Comparison of ENCODE assay signal across 17 mouse cellular contexts in genomic region chr9:35411975-35412374, GRCm38 (mm10). TPM values are rescaled to one million over a fixed set of nuclear protein-coding genes. Genes with fewer than 3 reads are reported as not detected.
DNase-seq lines count a peak whose midpoint lies in the region; ATAC-seq lines count a peak whose summit lies in the region.
"Had no signal": no experiment of that assay in that cellular context is flagged by ENCODE, and none has a peak within 500 bp of the region (broad histone marks: within the 10 kb centered on the region; RNA-seq: fewer than 3 reads in every experiment).

No protein-coding gene starts in this region.

- peaks cover 25% of the 10 kb centered on the region for H3K27me3 ChIP-seq in midbrain, embryonic 12.5 days
- H3K27me3 ChIP-seq in midbrain, embryonic 11.5 days (ENCODE audit: control insufficient read depth, insufficient read depth, low read length), result no peaks in the 10 kb centered on the region
- H3K27me3 ChIP-seq in embryonic facial prominence, embryonic 14.5 days (replicated peaks; ENCODE audit: control insufficient read depth, insufficient read depth, low read length), result no peaks in the 10 kb centered on the region
- no peaks in the 10 kb centered on the region for H3K27me3 ChIP-seq in forebrain, embryonic 16.5 days (replicated peaks; ENCODE audit: control insufficient read depth, insufficient read depth, low read length)
- H3K27me3 ChIP-seq in heart, embryonic 11.5 days (ENCODE audit: control insufficient read depth, insufficient read depth, low read length), result no peaks in the 10 kb centered on the region

- H3K36me3 ChIP-seq in midbrain, embryonic 12.5 days, result no peaks in the 10 kb centered on the region
- H3K36me3 ChIP-seq in midbrain, embryonic 11.5 days (ENCODE audit: control insufficient read depth, insufficient read depth, low read length), result no peaks in the 10 kb centered on the region
- H3K36me3 ChIP-seq in embryonic facial prominence, embryonic 14.5 days (ENCODE audit: control insufficient read depth, insufficient read depth, low read length), result no peaks in the 10 kb centered on the region
- H3K36me3 ChIP-seq in forebrain, embryonic 16.5 days (ENCODE audit: control insufficient read depth, insufficient read depth), result no peaks in the 10 kb centered on the region
- H3K36me3 ChIP-seq in heart, embryonic 11.5 days (ENCODE audit: control insufficient read depth, insufficient read depth, low read length), result no peaks in the 10 kb centered on the region
- H3K36me3 ChIP-seq: G1E had no signal

- H3K4me3 ChIP-seq in midbrain, embryonic 12.5 days, result no peak overlapping the region
- no peak overlapping the region for H3K4me3 ChIP-seq in midbrain, embryonic 11.5 days (ENCODE audit: low read depth, low read length)
- no peak overlapping the region for H3K4me3 ChIP-seq in embryonic facial prominence, embryonic 14.5 days (ENCODE audit: low read depth, low read length)
- H3K4me3 ChIP-seq in forebrain, embryonic 16.5 days (replicated peaks; ENCODE audit: low read length), result no peak overlapping the region
- H3K4me3 ChIP-seq in heart, embryonic 11.5 days (ENCODE audit: low read depth, low read length), result no peak overlapping the region
- H3K4me3 ChIP-seq: erythroblast, embryonic 14.5 days had no signal

- H3K9ac ChIP-seq in midbrain, embryonic 12.5 days (replicated peaks), result no peak overlapping the region
- no peak overlapping the region for H3K9ac ChIP-seq in midbrain, embryonic 11.5 days (ENCODE audit: low read length)
- no peak overlapping the region for H3K9ac ChIP-seq in embryonic facial prominence, embryonic 14.5 days (ENCODE audit: low read depth, low read length)
- H3K9ac ChIP-seq in forebrain, embryonic 16.5 days (replicated peaks; ENCODE audit: low read depth, low read length), result no peak overlapping the region
- no peak overlapping the region for H3K9ac ChIP-seq in heart, embryonic 11.5 days (ENCODE audit: low read depth, low read length)
- H3K9ac ChIP-seq: lung, embryonic 14.5 days had no signal

- H3K9me3 ChIP-seq in midbrain, embryonic 12.5 days, result no peaks in the 10 kb centered on the region
- H3K9me3 ChIP-seq in midbrain, embryonic 11.5 days (ENCODE audit: control insufficient read depth, low read length), result no peaks in the 10 kb centered on the region
- no peaks in the 10 kb centered on the region for H3K9me3 ChIP-seq in embryonic facial prominence, embryonic 14.5 days (ENCODE audit: control insufficient read depth, low read length)
- no peaks in the 10 kb centered on the region for H3K9me3 ChIP-seq in forebrain, embryonic 16.5 days (ENCODE audit: control insufficient read depth, low read length)
- H3K9me3 ChIP-seq in heart, embryonic 11.5 days (replicated peaks; ENCODE audit: control insufficient read depth, low read length), result no peaks in the 10 kb centered on the region
- H3K9me3 ChIP-seq: G1E had no signal

- ATAC-seq in midbrain, embryonic 12.5 days (ENCODE audit: low FRiP score, low read depth), result peak; percentile 27; the same call in 1 of the 2 replicates
- no peak for ATAC-seq in midbrain, embryonic 11.5 days (ENCODE audit: low FRiP score)
- ATAC-seq in embryonic facial prominence, embryonic 14.5 days (ENCODE audit: low read depth), result peak; percentile 65; the same call in 1 of the 2 replicates
- peak; percentile 58 for ATAC-seq in forebrain, embryonic 16.5 days
- no peak for ATAC-seq in heart, embryonic 11.5 days (replicated peaks; ENCODE audit: insufficient number of reproducible peaks, low FRiP score, low TSS enrichment)

- H3K27ac ChIP-seq in midbrain, embryonic 12.5 days (replicated peaks), result no peak overlapping the region
- H3K27ac ChIP-seq in midbrain, embryonic 11.5 days (ENCODE audit: low read depth, low read length), result no peak overlapping the region
- H3K27ac ChIP-seq in embryonic facial prominence, embryonic 14.5 days (replicated peaks; ENCODE audit: low read depth, low read length), result no peak overlapping the region
- peak overlapping the region; percentile 35 for H3K27ac ChIP-seq in forebrain, embryonic 16.5 days (ENCODE audit: low read length)
- H3K27ac ChIP-seq in heart, embryonic 11.5 days (ENCODE audit: low read depth, low read length), result no peak overlapping the region
- H3K27ac ChIP-seq: kidney, postnatal 0 days; macrophage had no signal

- WGBS in midbrain, embryonic 12.5 days, result 34% methylated on average over 7 of the region's 7 CpGs
- 37% methylated on average over 7 of the region's 7 CpGs for WGBS in midbrain, embryonic 11.5 days
- 48% methylated on average over 7 of the region's 7 CpGs for WGBS in embryonic facial prominence, embryonic 14.5 days
- WGBS in forebrain, embryonic 16.5 days, result 17% methylated on average over 7 of the region's 7 CpGs
- WGBS in heart, embryonic 11.5 days (ENCODE audit: insufficient replicate concordance), result 76% methylated on average over 7 of the region's 7 CpGs

- 0 out of 2 replicates have a peak overlapping the region, but pooled peaks have one; percentile 3 for H3K4me2 ChIP-seq in midbrain, embryonic 12.5 days (replicated peaks)
- no peak overlapping the region for H3K4me2 ChIP-seq in midbrain, embryonic 11.5 days
- no peak overlapping the region for H3K4me2 ChIP-seq in embryonic facial prominence, embryonic 14.5 days (ENCODE audit: low read depth, low read length)
- H3K4me2 ChIP-seq in forebrain, embryonic 16.5 days (ENCODE audit: low read length), result peak overlapping the region; percentile 5; the same call in 1 of the 2 replicates
- H3K4me2 ChIP-seq in heart, embryonic 11.5 days, result no peak overlapping the region
- H3K4me2 ChIP-seq: liver, embryonic 11.5 days; lung, embryonic 14.5 days had no signal

- no peak for DNase-seq in midbrain, embryonic 11.5 days (ENCODE audit: low spot score, missing footprints)
- DNase-seq in embryonic facial prominence, embryonic 14.5 days (ENCODE audit: low spot score), result peak; percentile 33
- DNase-seq in retina, postnatal 1 day, result peak; percentile 43
- no peak for DNase-seq in cerebellum, postnatal 36 days
- DNase-seq: adrenal gland, adult 2 months; cerebellum, adult 18-20 months; layer of hippocampus, adult 9-11 months; lung, embryonic 14.5 days; thymus, adult 18-20 months had no signal

- H3K4me1 ChIP-seq in midbrain, embryonic 12.5 days, result peaks cover 13% of the 10 kb centered on the region
- H3K4me1 ChIP-seq in midbrain, embryonic 11.5 days (ENCODE audit: control insufficient read depth, insufficient read depth, low read length), result no peaks in the 10 kb centered on the region; the same call in 1 of the 2 replicates
- H3K4me1 ChIP-seq in embryonic facial prominence, embryonic 14.5 days (ENCODE audit: control insufficient read depth, insufficient read depth, low read length), result peaks cover 19% of the 10 kb centered on the region
- peaks cover 6% of the 10 kb centered on the region; the same call in 1 of the 2 replicates for H3K4me1 ChIP-seq in forebrain, embryonic 16.5 days (replicated peaks; ENCODE audit: control insufficient read depth, insufficient read depth, low read length)
- H3K4me1 ChIP-seq in heart, embryonic 11.5 days (ENCODE audit: control insufficient read depth, insufficient read depth, low read length), result no peaks in the 10 kb centered on the region

RNA-seq across cellular contexts. Expression of gene Cdon, which starts 9.0 kb away (rescaled TPM):
- polyA plus RNA-seq in midbrain, embryonic 12.5 days (2016; fragmentation: Nextera tagmentation; extraction: Ambion mirVana), result 19.7 and 22.8 TPM in 2 replicates
- 8.8 and 10.1 TPM in 2 replicates for polyA plus RNA-seq in midbrain, embryonic 11.5 days (2014; fragmentation: Nextera tagmentation; extraction: Ambion mirVana)
- 15.8 and 19.7 TPM in 2 replicates for polyA plus RNA-seq in embryonic facial prominence, embryonic 14.5 days (2014; fragmentation: Nextera tagmentation; extraction: Ambion mirVana)
- polyA plus RNA-seq in forebrain, embryonic 16.5 days (2015; fragmentation: Nextera tagmentation; extraction: Ambion mirVana), result 11.9 and 12.3 TPM in 2 replicates
- polyA plus RNA-seq in heart, embryonic 11.5 days (2014; fragmentation: Nextera tagmentation; extraction: Ambion mirVana), result 4.4 and 6.1 TPM in 2 replicates
- polyA plus RNA-seq: erythroblast, embryonic 14.5 days had no signal

Comparison
In these comparisons a context has a peak if more than half of its experiments do, and no peak if none do; other contexts are left out.
1. ATAC-seq: peak in midbrain, embryonic 12.5 days (single experiment), embryonic facial prominence, embryonic 14.5 days (single experiment) and forebrain, embryonic 16.5 days (single experiment); none in midbrain, embryonic 11.5 days (single experiment) and heart, embryonic 11.5 days (single experiment).
2. H3K4me2 ChIP-seq: peak in midbrain, embryonic 12.5 days (single experiment) and forebrain, embryonic 16.5 days (single experiment); none in midbrain, embryonic 11.5 days (single experiment), embryonic facial prominence, embryonic 14.5 days (single experiment) and heart, embryonic 11.5 days (single experiment).
3. DNase-seq: peak in embryonic facial prominence, embryonic 14.5 days (single experiment) and retina, postnatal 1 day (single experiment); none in midbrain, embryonic 11.5 days (single experiment) and cerebellum, postnatal 36 days (0 of 2).